Mouse (Mus musculus): Measurements from ENCODE around the gene Cnga3. TPM values are rescaled to one million over a fixed set of nuclear protein-coding genes. Genes with fewer than 3 reads are reported as not detected.

The Cnga3 gene
- total RNA-seq (2021) (1 to 10 TPM; 1.4 to 1.5 TPM), polyA plus RNA-seq (2012; rRNA removed) (1.5 and 2.3 TPM in 2 replicates)
- long read RNA-seq = 0 reads

- no peak for TF ChIP-seq CTCF (IDR thresholded peaks at IDR 0.05)
- no peak for TF ChIP-seq POLR2A (IDR thresholded peaks at IDR 0.05; ENCODE audit: insufficient read depth, low read depth, low read length)
- no peak for TF ChIP-seq EP300 (IDR thresholded peaks at IDR 0.05; ENCODE audit: insufficient read depth, low read depth, low read length)
These were observed at the start of gene Cnga3 for GRCm38 (mm10) chr1:37214144-37214543. Gene Cnga3, plus strand, starts transcription at chr1:37214434.

GRCm38 (mm10) chr1:37166066-37166465 is 48.2 kb upstream of the Cnga3 start:
- WGBS = 53% methylated on average over 6 of the region's 6 CpGs

More at GRCm38 (mm10) chr1:37214144-37214543, at the start of gene Cnga3:
- no peaks in the 10 kb centered on the region for H3K27me3 ChIP-seq (ENCODE audit: control insufficient read depth, insufficient read depth, low read length)
- no peak for DNase-seq
- 60% methylated on average over 1 of the region's 1 CpGs for WGBS
- intact Hi-C loops (cut with DNase I) = no loop called here
- H3K9ac ChIP-seq (ENCODE audit: low read depth, low read length) = no peak within 1 kb of the TSS
- H3K79me2 ChIP-seq (replicated peaks; ENCODE audit: control insufficient read depth, insufficient read depth, low read length) = no peaks in the 10 kb centered on the region
- H3K27ac ChIP-seq = no peak within 1 kb of the TSS
- no peaks in the 10 kb centered on the region for H3K36me3 ChIP-seq (ENCODE audit: control insufficient read depth, insufficient read depth, low read length)
- no peak within 1 kb of the TSS for H3K4me3 ChIP-seq
- no peaks in the 10 kb centered on the region for H3K4me1 ChIP-seq (ENCODE audit: control insufficient read depth, insufficient read depth, low read length)

DNA sequence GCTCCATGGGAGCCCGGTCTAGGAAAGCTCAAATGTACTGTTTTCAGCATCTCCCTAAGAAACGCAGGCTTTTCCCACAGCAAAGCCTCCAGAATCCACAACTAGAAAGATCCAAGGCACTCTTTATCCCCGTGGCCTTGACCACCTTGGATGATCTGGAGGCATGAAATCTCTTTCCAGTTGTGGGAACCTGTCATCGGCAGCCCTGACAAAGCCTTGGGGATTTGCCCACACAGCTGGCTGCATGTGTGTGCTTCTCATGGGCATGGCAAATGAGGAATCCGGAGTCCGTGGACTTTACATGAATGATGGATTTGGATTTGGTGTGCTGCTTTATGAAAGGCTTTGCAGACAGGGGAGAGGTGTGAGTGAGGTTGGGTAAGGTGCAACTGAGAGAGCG is 46.3 kb upstream of the Cnga3 start:
- Histone ChIP-seq H3K36me3 (ENCODE audit: control insufficient read depth, insufficient read depth, low read length) (no peaks in the 10 kb centered on the region), H3K79me2 (replicated peaks; ENCODE audit: control insufficient read depth, insufficient read depth, low read length) (no peaks in the 10 kb centered on the region), H3K9ac (ENCODE audit: low read depth, low read length) (no peak overlapping the region), H3K27ac (no peak overlapping the region), H3K27me3 (ENCODE audit: control insufficient read depth, insufficient read depth, low read length) (no peaks in the 10 kb centered on the region), H3K4me3 (no peak overlapping the region), H3K4me1 (ENCODE audit: control insufficient read depth, insufficient read depth, low read length) (no peaks in the 10 kb centered on the region)
- 72% methylated on average over 7 of the region's 7 CpGs for WGBS
- intact Hi-C loops (cut with DNase I) = no loop called here
- TF ChIP-seq CTCF (IDR thresholded peaks at IDR 0.05) (no peak), POLR2A (IDR thresholded peaks at IDR 0.05; ENCODE audit: insufficient read depth, low read depth, low read length) (no peak), EP300 (IDR thresholded peaks at IDR 0.05; ENCODE audit: insufficient read depth, low read depth, low read length) (no peak)
- DNase-seq = no peak

More at GRCm38 (mm10) chr1:37166066-37166465, 48.2 kb upstream of the Cnga3 start:
- no peak overlapping the region for H3K27ac ChIP-seq
- no peaks in the 10 kb centered on the region for H3K4me1 ChIP-seq (ENCODE audit: control insufficient read depth, insufficient read depth, low read length)
- no peak overlapping the region for H3K9ac ChIP-seq (ENCODE audit: low read depth, low read length)
- no peaks in the 10 kb centered on the region for H3K27me3 ChIP-seq (ENCODE audit: control insufficient read depth, insufficient read depth, low read length)
- H3K79me2 ChIP-seq (replicated peaks; ENCODE audit: control insufficient read depth, insufficient read depth, low read length) = no peaks in the 10 kb centered on the region
- no peak for DNase-seq
- intact Hi-C loops (cut with DNase I) = no loop called here
- no peak overlapping the region for H3K4me3 ChIP-seq
- no peaks in the 10 kb centered on the region for H3K36me3 ChIP-seq (ENCODE audit: control insufficient read depth, insufficient read depth, low read length)
- TF ChIP-seq POLR2A (IDR thresholded peaks at IDR 0.05; ENCODE audit: insufficient read depth, low read depth, low read length) (no peak), CTCF (IDR thresholded peaks at IDR 0.05) (no peak), EP300 (IDR thresholded peaks at IDR 0.05; ENCODE audit: insufficient read depth, low read depth, low read length) (no peak)

DNA sequence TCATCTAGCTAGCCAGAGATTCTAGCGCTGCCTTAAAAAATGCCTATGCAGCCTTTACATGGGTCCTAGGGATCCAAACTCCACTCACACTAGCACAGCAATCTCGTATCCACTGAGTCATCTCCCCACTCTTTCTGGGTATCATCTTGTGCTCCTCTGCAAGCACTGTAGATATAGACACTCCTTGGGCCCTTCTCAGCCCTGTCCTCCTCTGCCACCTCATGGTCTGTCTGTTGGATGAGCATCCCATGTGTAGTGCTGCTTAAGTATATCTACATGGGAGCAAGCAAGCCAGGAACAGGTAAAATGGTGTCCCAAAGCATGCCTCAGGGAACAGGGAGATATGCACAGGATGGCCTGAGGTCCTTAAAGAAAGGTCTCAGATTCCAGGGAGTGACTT is 36.4 kb upstream of the Cnga3 start:
- Histone ChIP-seq H3K27ac (no peak overlapping the region), H3K9ac (ENCODE audit: low read depth, low read length) (no peak overlapping the region), H3K4me1 (ENCODE audit: control insufficient read depth, insufficient read depth, low read length) (no peaks in the 10 kb centered on the region), H3K36me3 (ENCODE audit: control insufficient read depth, insufficient read depth, low read length) (no peaks in the 10 kb centered on the region), H3K27me3 (ENCODE audit: control insufficient read depth, insufficient read depth, low read length) (no peaks in the 10 kb centered on the region; the same call in 1 of the 2 replicates), H3K79me2 (replicated peaks; ENCODE audit: control insufficient read depth, insufficient read depth, low read length) (no peaks in the 10 kb centered on the region), H3K4me3 (no peak overlapping the region)
- no peak for TF ChIP-seq POLR2A (IDR thresholded peaks at IDR 0.05; ENCODE audit: insufficient read depth, low read depth, low read length)
- TF ChIP-seq CTCF (IDR thresholded peaks at IDR 0.05) = 0 out of 2 replicates have a peak, but pooled peaks have one; percentile 12
- intact Hi-C loops (cut with DNase I) = no loop called here
- 75% methylated on average over 2 of the region's 2 CpGs for WGBS
- no peak for DNase-seq

DNA sequence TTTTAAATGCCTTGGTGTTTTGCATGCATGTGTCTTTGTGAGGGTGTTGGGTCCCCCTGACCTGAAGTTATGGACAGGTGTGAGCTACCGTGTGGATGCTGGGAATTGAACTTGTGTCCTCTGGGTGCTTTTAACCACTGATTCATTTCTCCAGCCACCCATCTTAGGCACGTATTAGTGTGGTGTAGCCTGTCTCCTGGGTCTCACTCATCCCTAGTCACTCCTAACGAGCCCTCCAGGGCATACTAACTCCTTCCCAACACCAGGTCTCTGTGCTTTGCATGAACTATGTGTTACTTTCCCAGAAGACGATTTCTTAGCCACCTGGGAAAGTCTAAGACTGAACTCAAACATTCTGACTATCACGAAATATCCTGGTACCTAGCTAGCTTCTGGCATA is 34.4 kb upstream of the Cnga3 start:
- WGBS = 74% methylated on average over 5 of the region's 5 CpGs
- TF ChIP-seq CTCF (IDR thresholded peaks at IDR 0.05) (no peak), POLR2A (IDR thresholded peaks at IDR 0.05; ENCODE audit: insufficient read depth, low read depth, low read length) (no peak), EP300 (IDR thresholded peaks at IDR 0.05; ENCODE audit: insufficient read depth, low read depth, low read length) (no peak)
- intact Hi-C loops (cut with DNase I) = no loop called here

GRCm38 (mm10) chr1:37187050-37187449 is 27.2 kb upstream of the Cnga3 start:
- H3K27ac ChIP-seq = no peak overlapping the region
- no peak overlapping the region for H3K4me3 ChIP-seq
- 80% methylated on average over 6 of the region's 6 CpGs for WGBS
- no peaks in the 10 kb centered on the region for H3K36me3 ChIP-seq (ENCODE audit: control insufficient read depth, insufficient read depth, low read length)
- DNase-seq = no peak
- intact Hi-C loops (cut with DNase I) = no loop called here
- TF ChIP-seq POLR2A (IDR thresholded peaks at IDR 0.05; ENCODE audit: insufficient read depth, low read depth, low read length) = no peak
- no peak for TF ChIP-seq EP300 (IDR thresholded peaks at IDR 0.05; ENCODE audit: insufficient read depth, low read depth, low read length)
- no peak for TF ChIP-seq CTCF (IDR thresholded peaks at IDR 0.05)
- H3K9ac ChIP-seq (ENCODE audit: low read depth, low read length) = no peak overlapping the region
- H3K27me3 ChIP-seq (ENCODE audit: control insufficient read depth, insufficient read depth, low read length) = peaks cover 2% of the 10 kb centered on the region; the same call in 1 of the 2 replicates
- H3K4me1 ChIP-seq (ENCODE audit: control insufficient read depth, insufficient read depth, low read length) = no peaks in the 10 kb centered on the region
- no peaks in the 10 kb centered on the region for H3K79me2 ChIP-seq (replicated peaks; ENCODE audit: control insufficient read depth, insufficient read depth, low read length)

More for the DNA sequence above, 34.4 kb upstream of the Cnga3 start:
- Histone ChIP-seq H3K27me3 (ENCODE audit: control insufficient read depth, insufficient read depth, low read length) (no peaks in the 10 kb centered on the region; the same call in 1 of the 2 replicates), H3K4me1 (ENCODE audit: control insufficient read depth, insufficient read depth, low read length) (no peaks in the 10 kb centered on the region), H3K79me2 (replicated peaks; ENCODE audit: control insufficient read depth, insufficient read depth, low read length) (no peaks in the 10 kb centered on the region), H3K36me3 (ENCODE audit: control insufficient read depth, insufficient read depth, low read length) (no peaks in the 10 kb centered on the region), H3K4me3 (no peak overlapping the region), H3K27ac (no peak overlapping the region), H3K9ac (ENCODE audit: low read depth, low read length) (no peak overlapping the region)
- DNase-seq = no peak

Data from heart, adult 2 months (tissue).